Mouse (Mus musculus): ENCODE measurements around the gene Ache.

DNA sequence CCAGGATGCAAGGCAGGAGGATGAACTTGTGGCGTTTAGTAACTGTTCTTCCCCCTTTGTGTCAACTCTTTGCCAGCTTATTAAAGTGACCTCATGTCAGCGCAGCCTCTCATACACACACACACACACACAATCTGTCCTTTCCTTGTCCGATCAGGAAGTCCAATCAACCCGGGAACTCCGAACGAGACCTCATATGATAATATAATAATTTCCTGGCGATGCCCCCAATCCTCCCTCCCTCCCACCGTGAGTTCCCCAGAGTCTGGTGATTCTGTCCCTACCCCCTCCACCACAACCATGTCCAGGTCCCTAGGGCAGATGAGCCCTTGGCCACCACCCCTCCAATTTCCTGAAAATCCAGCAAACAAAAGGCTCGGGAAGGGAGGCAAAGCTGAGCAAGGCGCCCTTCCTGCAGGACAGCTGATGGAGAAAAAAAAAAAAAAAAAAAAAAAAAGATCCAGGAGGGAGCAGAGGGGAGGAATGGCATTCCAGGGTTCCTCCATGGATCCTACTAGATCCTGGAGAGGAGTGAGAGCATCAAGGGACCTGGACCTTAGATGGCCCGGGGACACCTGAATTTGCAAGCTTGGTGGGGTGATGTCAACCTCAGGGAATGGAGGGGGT, 51.5 kb downstream of the Ache start:
- TF ChIP-seq CTCF (IDR thresholded peaks at IDR 0.05; ENCODE audit: control insufficient read depth, insufficient read depth, insufficient replicate concordance, low read depth, low read length) (no peak), POLR2A (IDR thresholded peaks at IDR 0.05; ENCODE audit: control insufficient read depth, low read depth, low read length) (no peak)

Measured in testis, adult 2 months (tissue).